Mouse (Mus musculus) heart, adult 10 weeks (tissue): ENCODE data around the gene Klk14. TPM values are rescaled to one million over a fixed set of nuclear protein-coding genes. Genes with fewer than 3 reads are reported as not detected.

Source experiments
- polyA plus RNA-seq: library from polyadenylated mRNA; stranded (reverse); fragments of 350-450 nt; fragmentation: Illumina TruSeq; extraction: RNeasy Lipid Tissue Mini Kit (QIAGEN cat#74804); gene quantifications from one replicate; pipeline ENCODE4 v1.2.3, GENCODE M21; 2014; ENCODE audit warnings: low read depth, low replicate concordance

The Klk14 gene
- not detected for polyA plus RNA-seq

DNA sequence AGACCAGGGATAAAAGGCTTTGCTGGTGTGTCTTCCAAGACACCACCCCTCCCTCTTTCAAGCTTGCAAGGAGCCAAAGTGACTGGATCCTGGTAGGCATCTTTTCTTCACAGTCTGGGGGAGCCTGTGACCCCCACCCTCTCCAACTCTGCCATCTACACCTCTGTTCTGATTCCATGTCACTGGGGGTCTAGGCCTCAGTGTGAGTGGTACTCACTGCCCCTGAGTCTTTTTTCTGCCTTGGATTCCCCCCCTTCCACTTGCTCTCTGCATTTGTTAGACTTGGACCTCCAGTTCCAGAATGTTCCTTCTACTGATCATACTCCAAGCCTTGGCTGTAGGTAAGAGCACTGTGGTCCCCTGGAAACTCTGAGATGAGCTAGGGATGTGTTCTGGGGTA lies at the start of gene Klk14:
Gene Klk14, plus strand, starts transcription at position 301 of the 400 bp plus-strand sequence.

DNA sequence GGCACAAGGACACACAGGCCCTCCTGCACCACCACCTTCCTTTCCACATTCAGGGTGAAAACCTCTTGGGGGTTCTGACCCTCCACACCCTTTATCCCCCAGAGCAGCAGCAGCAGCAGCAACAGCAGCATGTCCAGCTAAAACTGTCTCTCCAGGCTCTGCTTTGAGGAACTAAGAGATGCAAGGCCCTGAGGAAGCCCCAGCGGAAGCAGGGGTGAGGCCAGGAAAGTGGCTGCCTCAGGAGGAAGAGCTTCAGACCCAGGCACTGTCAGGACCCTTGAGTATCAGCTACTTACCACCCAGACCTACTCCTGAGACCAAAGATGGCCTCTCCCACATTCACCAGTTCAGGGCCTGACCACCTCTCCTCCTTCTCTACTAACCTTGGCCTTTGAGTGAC lies 30.2 kb upstream of the Klk14 start, which contains the start of gene Siglece:
Gene Siglece, minus strand, starts transcription at position 160 of the 400 bp plus-strand sequence.

DNA sequence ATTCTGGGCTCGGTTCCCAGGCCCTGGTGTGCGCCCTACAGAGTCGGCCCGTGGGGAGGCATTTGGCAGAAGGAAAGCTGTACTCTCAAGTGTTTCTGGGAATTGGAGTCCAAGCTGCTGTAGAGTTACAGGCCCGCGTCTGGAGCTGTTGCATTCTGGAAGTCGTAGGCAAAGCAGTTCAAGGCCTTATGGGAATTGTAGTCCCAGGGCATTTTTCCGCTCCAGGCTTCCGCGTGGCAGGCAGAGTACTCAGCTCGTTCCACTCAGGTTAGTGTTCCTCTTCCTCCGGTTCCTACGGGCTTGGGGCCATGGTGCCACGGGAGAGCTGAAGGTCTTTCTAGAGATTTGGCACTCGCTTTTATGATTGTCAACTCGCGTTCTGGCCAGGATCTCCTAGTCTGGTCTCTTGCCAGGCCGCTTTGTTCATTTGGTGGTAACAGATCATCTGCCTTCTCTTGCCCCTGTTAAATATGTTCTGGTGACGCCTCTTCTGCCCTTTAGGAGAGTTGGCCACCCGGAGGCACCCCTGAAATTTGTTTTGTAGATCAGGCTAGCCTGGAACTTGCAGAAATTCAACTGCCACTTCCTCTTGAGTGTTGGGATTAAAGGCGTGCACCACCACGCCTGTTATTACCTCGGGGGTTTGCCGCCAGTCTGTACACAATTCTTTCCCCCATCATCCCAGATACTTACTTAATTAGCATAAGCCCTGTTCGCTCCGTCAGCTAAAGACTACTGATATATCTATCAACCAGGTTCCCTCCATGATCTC lies 18.2 kb upstream of the Klk14 start, which contains the start of gene Ctu1:
Gene Ctu1, plus strand, starts transcription at position 208 of the 772 bp plus-strand sequence.

DNA sequence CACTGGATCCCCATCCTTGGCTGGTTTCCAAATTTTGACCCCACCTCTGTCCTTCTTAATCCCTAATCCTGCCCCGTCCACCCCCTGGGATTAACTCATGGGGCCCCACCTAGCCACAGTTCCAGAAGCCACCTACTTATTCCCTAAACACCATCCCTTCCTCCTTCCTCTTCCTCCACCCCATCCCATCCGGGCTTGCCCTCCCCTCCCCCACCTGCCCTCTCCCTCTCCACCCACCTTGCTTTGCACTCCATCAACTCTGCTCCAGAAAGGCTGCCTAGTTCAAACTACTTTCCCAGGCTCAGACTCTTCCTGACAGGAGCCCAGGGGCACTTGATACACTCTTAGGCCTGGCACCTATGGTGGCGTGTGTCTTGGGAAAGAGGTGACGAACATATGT lies 22.0 kb downstream of the Klk14 start, which contains the start of gene Klk13:
Gene Klk13, plus strand, starts transcription at position 301 of the 400 bp plus-strand sequence.

Other genes with a start within 250 kb of the Klk14 start
- gene Cldnd2, start 249.6 kb upstream of the Klk14 start, polyA plus RNA-seq = not detected
- 1,679 TPM for gene Etfb, start 246.3 kb upstream of the Klk14 start, polyA plus RNA-seq
- not detected for gene Gm45233, start 246.3 kb upstream of the Klk14 start, polyA plus RNA-seq
- 2.5 TPM for gene Vsig10l, start 227.3 kb upstream of the Klk14 start, polyA plus RNA-seq
- gene Iglon5, start 200.3 kb upstream of the Klk14 start, polyA plus RNA-seq = 0.39 TPM
- not detected for gene 4931406B18Rik, start 184.5 kb upstream of the Klk14 start, polyA plus RNA-seq
- 1.6 TPM for gene Cd33, start 146.0 kb upstream of the Klk14 start, polyA plus RNA-seq
- gene Zfp658, start 128.2 kb upstream of the Klk14 start, polyA plus RNA-seq = 1.1 TPM
- 2.9 TPM for gene Zfp719, start 110.8 kb upstream of the Klk14 start, polyA plus RNA-seq
- not detected for gene Zfp819, start 83.2 kb upstream of the Klk14 start, polyA plus RNA-seq
- not detected for gene Ceacam18, start 55.7 kb upstream of the Klk14 start, polyA plus RNA-seq
- 1.2 TPM for gene Siglece, start 30.3 kb upstream of the Klk14 start, polyA plus RNA-seq
- 2.5 TPM for gene Ctu1, start 18.4 kb upstream of the Klk14 start, polyA plus RNA-seq
- not detected for gene Klk13, start 22.1 kb downstream of the Klk14 start, polyA plus RNA-seq
- not detected for gene Klk12, start 78.5 kb downstream of the Klk14 start, polyA plus RNA-seq
- not detected for gene Klk11, start 84.2 kb downstream of the Klk14 start, polyA plus RNA-seq
- gene Klk10, start 90.6 kb downstream of the Klk14 start, polyA plus RNA-seq = not detected
- not detected for gene Klk9, start 101.5 kb downstream of the Klk14 start, polyA plus RNA-seq
- gene Klk8, start 107.2 kb downstream of the Klk14 start, polyA plus RNA-seq = 8.1 TPM
- gene Klk7, start 120.9 kb downstream of the Klk14 start, polyA plus RNA-seq = not detected
- gene Klk6, start 134.1 kb downstream of the Klk14 start, polyA plus RNA-seq = not detected
- not detected for gene Klk5, start 151.6 kb downstream of the Klk14 start, polyA plus RNA-seq
- gene Klk4, start 190.7 kb downstream of the Klk14 start, polyA plus RNA-seq = not detected
- not detected for gene Klk15, start 243.3 kb downstream of the Klk14 start, polyA plus RNA-seq